12 mouse cellular contexts compared by ENCODE assay signal in the genomic region with DNA sequence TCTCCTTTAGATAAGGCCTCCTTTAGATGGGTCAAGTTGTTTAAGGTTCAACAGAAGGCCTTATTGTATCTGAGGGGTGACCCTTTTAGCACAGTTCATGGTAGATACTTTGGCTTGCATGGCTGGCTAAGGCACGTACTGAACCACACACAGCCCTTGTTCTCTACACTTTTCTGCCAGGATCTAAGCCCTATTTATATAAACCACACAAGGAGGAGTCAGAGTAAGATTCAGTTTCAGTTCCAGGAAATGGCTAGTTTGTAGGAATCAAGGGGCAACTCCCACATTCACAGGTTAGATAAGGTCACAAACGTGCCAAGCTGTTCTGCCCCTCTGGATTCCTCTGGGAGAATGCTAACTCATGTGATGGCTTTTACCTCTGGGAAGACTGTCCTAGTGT. TPM values are rescaled to one million over a fixed set of nuclear protein-coding genes. Genes with fewer than 3 reads are reported as not detected.
DNase-seq lines count a peak whose midpoint lies in the region; ATAC-seq lines count a peak whose summit lies in the region.
"Not testable (repeated sequence)": the region's sequence is repeated elsewhere in the genome, so short reads cannot be mapped to it uniquely, and the experiment has no call there.
"Had no signal": no experiment of that assay in that cellular context is flagged by ENCODE, and none has a peak within 500 bp of the region (broad histone marks: within the 10 kb centered on the region; RNA-seq: fewer than 3 reads in every experiment).

Gene Tgtp1, minus strand, starts transcription at position 155 of the 400 bp plus-strand sequence.

- not testable (repeated sequence) for H3K4me2 ChIP-seq in embryonic facial prominence, embryonic 14.5 days (ENCODE audit: low read depth, low read length); kidney, embryonic 14.5 days (replicated peaks; ENCODE audit: low read depth, low read length); lung, embryonic 15.5 days
- 0 out of 2 replicates have a peak within 1 kb of the TSS, but pooled peaks have one; percentile 13 for H3K4me2 ChIP-seq in heart, embryonic 12.5 days

- whole genome bisulfite sequencing in embryonic facial prominence, embryonic 14.5 days: 6% methylated on average over 2 of the region's 2 CpGs
- WGBS in heart, embryonic 12.5 days: 47% methylated on average over 2 of the region's 2 CpGs
- WGBS in kidney, embryonic 14.5 days: 10% methylated on average over 2 of the region's 2 CpGs
- 22% methylated on average over 2 of the region's 2 CpGs for WGBS in lung, embryonic 15.5 days

- H3K9me3 ChIP-seq in embryonic facial prominence, embryonic 14.5 days (ENCODE audit: control insufficient read depth, low read length); heart, embryonic 12.5 days (replicated peaks); kidney, embryonic 14.5 days (ENCODE audit: control insufficient read depth, low read length); lung, embryonic 15.5 days: not testable (repeated sequence)

- peak; percentile 60 for ATAC-seq in activated CD4-positive, CD25-positive, alpha-beta regulatory T cell, adult 4 months
- ATAC-seq in embryonic facial prominence, embryonic 14.5 days (ENCODE audit: low read depth); heart, embryonic 12.5 days (ENCODE audit: insufficient number of reproducible peaks, low FRiP score): not testable (repeated sequence)
- ATAC-seq in kidney, embryonic 14.5 days (ENCODE audit: low FRiP score, low TSS enrichment): peak; percentile 89
- peak; percentile 46; the same call in 1 of the 2 replicates for ATAC-seq in lung, embryonic 15.5 days (ENCODE audit: borderline replicate concordance, extremely low read depth, low FRiP score, low TSS enrichment)
- ATAC-seq in monocyte, adult 5-6 weeks (replicated peaks; ENCODE audit: insufficient number of reproducible peaks, low FRiP score, low TSS enrichment, poor library complexity, severe bottlenecking): 0 out of 2 replicates have a peak, but pooled peaks have one; percentile 47

- H3K9ac ChIP-seq in embryonic facial prominence, embryonic 14.5 days (ENCODE audit: low read depth, low read length); heart, embryonic 12.5 days; kidney, embryonic 14.5 days (ENCODE audit: low read depth, low read length); lung, embryonic 15.5 days: not testable (repeated sequence)

- DNase-seq in CD4-positive, CD25-positive, alpha-beta regulatory T cell, adult 2 months (ENCODE audit: low read depth, low spot score): peak; percentile 58
- peak; percentile 19 for DNase-seq in embryonic facial prominence, embryonic 14.5 days (ENCODE audit: low spot score)
- DNase-seq in splenic B cell, adult 2 months (ENCODE audit: low read depth, low spot score): peak; percentile 29

- H3K4me3 ChIP-seq in embryonic facial prominence, embryonic 14.5 days (ENCODE audit: low read depth, low read length); heart, embryonic 12.5 days; kidney, embryonic 14.5 days (ENCODE audit: low read length); lung, embryonic 15.5 days: not testable (repeated sequence)

- H3K36me3 ChIP-seq in embryonic facial prominence, embryonic 14.5 days (ENCODE audit: control insufficient read depth, insufficient read depth, low read length); heart, embryonic 12.5 days; kidney, embryonic 14.5 days (ENCODE audit: control insufficient read depth, insufficient read depth, low read length); lung, embryonic 15.5 days; splenic B cell, adult 2 months (ENCODE audit: control insufficient read depth, insufficient read depth, low read length, poor library complexity, severe bottlenecking): not testable (repeated sequence)

- not testable (repeated sequence) for H3K4me1 ChIP-seq in embryonic facial prominence, embryonic 14.5 days (ENCODE audit: control insufficient read depth, insufficient read depth, low read length); kidney, embryonic 14.5 days (ENCODE audit: control insufficient read depth, insufficient read depth, low read length); lung, embryonic 15.5 days
- H3K4me1 ChIP-seq in heart, embryonic 12.5 days (replicated peaks): peaks cover 11% of the 10 kb centered on the region

- not testable (repeated sequence) for H3K27ac ChIP-seq in embryonic facial prominence, embryonic 14.5 days (replicated peaks; ENCODE audit: low read depth, low read length); heart, embryonic 12.5 days (ENCODE audit: poor library complexity, severe bottlenecking); kidney, embryonic 14.5 days (ENCODE audit: low read depth, low read length); lung, embryonic 15.5 days

- H3K27me3 ChIP-seq in embryonic facial prominence, embryonic 14.5 days (replicated peaks; ENCODE audit: control insufficient read depth, insufficient read depth, low read length); heart, embryonic 12.5 days (replicated peaks); kidney, embryonic 14.5 days (ENCODE audit: control insufficient read depth, insufficient read depth, low read length); lung, embryonic 15.5 days; splenic B cell, adult 2 months (ENCODE audit: control insufficient read depth, insufficient read depth, low read length, poor library complexity, severe bottlenecking): not testable (repeated sequence)

RNA-seq across cellular contexts. Expression of gene Tgtp1, which starts in this region (rescaled TPM):
- polyA plus RNA-seq in activated CD4-positive, CD25-positive, alpha-beta regulatory T cell, adult 4 months (2017; shearing (Covaris generic)): 100 to 1,000 TPM; 242 to 299 TPM
- polyA plus RNA-seq in embryonic facial prominence, embryonic 14.5 days (2014; fragmentation: Nextera tagmentation; extraction: Ambion mirVana): 0.81 TPM in 1 of 2 replicates, not detected in the other
- not detected in 2 replicates for polyA plus RNA-seq in heart, embryonic 12.5 days (2016; fragmentation: Nextera tagmentation; extraction: Ambion mirVana)
- 0.15 TPM in 1 of 2 replicates, not detected in the other for polyA plus RNA-seq in kidney, embryonic 14.5 days (2014; fragmentation: Nextera tagmentation; extraction: Ambion mirVana)
- polyA plus RNA-seq in lung, embryonic 15.5 days (2015; fragmentation: Nextera tagmentation; extraction: Ambion mirVana): 0.52 and 2.0 TPM in 2 replicates
- 1.3 to 3.0 TPM (median 1.7 TPM) in 3 replicates for total RNA-seq in monocyte, adult 5-6 weeks (2017)
- polyA plus RNA-seq: forebrain, embryonic 15.5 days; hindbrain, embryonic 14.5 days; midbrain, embryonic 12.5 days; neural tube, embryonic 12.5 days had no signal

Comparison
In these comparisons a context has a peak if more than half of its experiments do, and no peak if none do; other contexts are left out.
1. RNA of gene Tgtp1 (polyA plus RNA-seq): 242 to 299 TPM in activated CD4-positive, CD25-positive, alpha-beta regulatory T cell, adult 4 months; 0.52 to 2.0 TPM in lung, embryonic 15.5 days, 0.81 TPM in embryonic facial prominence, embryonic 14.5 days, 0.15 TPM in kidney, embryonic 14.5 days and not detected in heart, embryonic 12.5 days; every median in the first group is over 10 times any median in the second.
2. Peak in DNase-seq in embryonic facial prominence, embryonic 14.5 days; RNA of the gene not detected or under 1 TPM.
3. Peak in ATAC-seq in kidney, embryonic 14.5 days; RNA of the gene not detected or under 1 TPM.
4. Peak in every context shown above with its lines, with median percentiles within 50 percentile points of each other: DNase-seq.